Mouse (Mus musculus) ES-CJ7 (cell line): ENCODE data around the gene Kbtbd8.

Experiments
- DNase-seq: peaks from one replicate; pipeline ENCODE4 v3.0.0; 2011; ENCODE audit warnings: low read depth, low spot score

Gene Kbtbd8

DNA sequence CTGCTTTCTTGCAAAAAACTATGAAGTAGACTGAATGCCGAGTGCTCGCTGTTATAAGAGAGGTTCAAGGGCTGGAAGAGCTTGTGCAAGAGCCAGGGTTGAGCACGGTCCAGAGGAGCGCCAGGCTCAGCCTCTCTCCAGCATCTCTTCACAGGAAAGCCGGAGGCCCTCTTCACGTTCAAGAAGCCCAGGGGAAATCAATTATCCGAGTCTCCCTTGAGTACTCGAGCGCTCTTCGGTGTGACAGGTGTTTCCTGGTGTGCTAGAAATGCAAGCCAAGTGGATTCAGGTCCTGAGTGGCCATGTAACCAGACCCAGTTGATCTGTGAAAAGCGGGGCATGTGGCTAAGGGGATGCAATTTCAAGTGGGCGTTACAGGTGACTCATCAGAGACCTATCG lies at the start of gene Kbtbd8:
TSS of gene Kbtbd8 (plus strand) at position 295 of the 400 bp plus-strand sequence.
- DNase-seq: peak; percentile 7

DNA sequence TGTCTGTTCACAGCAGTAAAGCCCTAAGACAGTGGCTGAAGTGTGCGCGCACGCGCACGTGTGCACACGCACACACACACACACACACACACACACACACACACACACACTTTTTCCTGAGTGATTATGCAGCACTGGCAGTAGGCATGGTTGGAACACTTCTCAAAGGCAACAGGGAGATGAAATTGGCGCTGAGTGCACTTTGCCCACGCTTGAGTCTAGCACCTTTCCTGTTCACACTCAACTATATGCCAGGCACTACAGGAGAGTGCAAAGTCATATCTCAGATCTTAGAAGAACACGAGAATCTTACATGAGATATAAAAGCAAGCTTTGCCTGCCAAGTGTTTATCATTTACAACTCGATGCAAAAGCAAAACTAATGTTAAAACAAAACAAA lies 47.3 kb upstream of the Kbtbd8 start:
- no peak for DNase-seq

DNA sequence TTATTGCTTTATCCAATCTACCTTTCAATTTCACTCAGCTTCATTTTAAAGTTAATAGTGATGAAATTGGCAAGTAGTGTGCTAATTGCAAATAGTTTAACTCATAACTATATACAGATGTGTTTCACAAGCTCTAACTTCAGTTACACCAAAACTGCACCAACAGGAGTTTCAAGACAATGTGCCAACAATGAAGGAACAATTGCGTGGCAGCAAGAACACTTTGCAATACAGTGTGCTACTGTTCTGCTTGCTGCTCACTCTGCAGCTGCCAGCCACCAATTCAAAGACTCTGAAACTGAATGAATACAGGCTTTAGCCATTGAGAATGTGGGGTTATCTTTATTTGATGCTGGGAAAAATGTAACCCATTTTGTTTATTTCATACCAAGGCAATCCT lies 31.8 kb upstream of the Kbtbd8 start:
- DNase-seq: no peak

DNA sequence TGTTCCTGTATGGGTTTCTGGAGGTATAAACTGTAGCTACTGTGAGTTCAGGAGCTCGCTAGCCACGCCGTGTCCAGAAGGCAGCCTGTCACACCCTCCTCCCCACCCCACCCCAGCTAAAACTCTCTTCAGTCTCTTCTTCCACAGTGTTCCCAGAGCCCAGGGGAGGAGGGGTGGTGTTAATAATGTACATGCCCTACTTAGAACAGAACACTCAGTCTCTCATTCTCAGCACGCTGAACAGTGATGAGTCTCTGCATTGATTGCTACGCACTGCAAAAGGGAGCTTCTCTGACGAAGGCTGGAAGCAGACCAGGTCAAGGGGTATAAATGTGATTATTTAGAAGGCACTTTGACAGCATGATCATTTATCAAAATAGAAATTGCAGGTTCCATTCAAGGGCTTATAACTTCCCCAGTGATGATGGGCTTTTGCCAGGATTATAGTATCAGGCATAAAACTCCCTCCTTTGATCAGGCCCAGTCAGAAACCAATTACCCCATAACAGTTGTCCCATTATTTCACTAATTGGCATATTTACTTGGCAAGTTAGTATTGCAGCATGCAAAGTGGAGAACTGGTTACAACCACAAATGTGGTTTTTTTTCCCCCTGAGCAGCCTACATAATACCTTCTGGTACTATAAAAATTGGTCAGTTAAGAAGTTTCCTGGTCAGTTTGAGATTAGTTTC lies 29.7 kb upstream of the Kbtbd8 start:
- no peak for DNase-seq

DNA sequence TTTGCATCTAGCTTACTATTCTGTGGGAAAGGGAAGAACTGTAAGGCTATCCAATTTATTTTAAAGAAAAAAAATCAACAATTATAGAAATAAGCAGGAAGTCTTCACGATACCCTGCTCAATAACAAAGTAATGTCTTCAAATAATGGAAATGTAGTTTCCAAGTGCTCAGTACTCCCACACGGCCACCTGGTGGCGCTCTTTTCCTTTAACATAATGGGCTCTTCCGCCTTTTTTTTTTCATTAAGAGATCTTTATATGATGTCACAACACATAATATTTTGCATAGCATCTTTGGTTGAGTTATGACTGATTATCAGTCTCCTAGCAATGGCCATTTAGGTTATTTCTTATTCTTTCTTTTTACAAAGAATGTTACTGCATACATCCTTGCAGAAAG lies 29.0 kb upstream of the Kbtbd8 start:
- DNase-seq: peak; percentile 20

DNA sequence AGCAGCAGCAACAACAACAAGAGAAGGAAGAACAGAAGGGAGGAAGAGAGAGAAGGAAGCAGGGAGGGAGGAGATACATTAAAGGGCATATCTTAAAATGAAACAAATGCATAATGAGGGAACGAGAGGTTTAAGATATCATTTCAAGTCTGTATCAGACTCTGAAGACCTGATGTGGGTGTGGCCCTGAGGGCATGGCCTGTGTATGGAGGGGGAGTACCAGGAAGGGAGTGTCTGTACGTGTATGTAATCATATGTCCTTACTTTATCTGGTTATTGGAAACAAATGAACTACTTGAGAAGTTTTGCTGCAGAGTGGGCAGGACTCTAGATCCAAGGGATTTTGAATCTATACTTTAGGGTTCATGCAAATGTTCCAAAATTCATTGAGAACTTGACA lies 22.3 kb upstream of the Kbtbd8 start:
- DNase-seq: no peak

DNA sequence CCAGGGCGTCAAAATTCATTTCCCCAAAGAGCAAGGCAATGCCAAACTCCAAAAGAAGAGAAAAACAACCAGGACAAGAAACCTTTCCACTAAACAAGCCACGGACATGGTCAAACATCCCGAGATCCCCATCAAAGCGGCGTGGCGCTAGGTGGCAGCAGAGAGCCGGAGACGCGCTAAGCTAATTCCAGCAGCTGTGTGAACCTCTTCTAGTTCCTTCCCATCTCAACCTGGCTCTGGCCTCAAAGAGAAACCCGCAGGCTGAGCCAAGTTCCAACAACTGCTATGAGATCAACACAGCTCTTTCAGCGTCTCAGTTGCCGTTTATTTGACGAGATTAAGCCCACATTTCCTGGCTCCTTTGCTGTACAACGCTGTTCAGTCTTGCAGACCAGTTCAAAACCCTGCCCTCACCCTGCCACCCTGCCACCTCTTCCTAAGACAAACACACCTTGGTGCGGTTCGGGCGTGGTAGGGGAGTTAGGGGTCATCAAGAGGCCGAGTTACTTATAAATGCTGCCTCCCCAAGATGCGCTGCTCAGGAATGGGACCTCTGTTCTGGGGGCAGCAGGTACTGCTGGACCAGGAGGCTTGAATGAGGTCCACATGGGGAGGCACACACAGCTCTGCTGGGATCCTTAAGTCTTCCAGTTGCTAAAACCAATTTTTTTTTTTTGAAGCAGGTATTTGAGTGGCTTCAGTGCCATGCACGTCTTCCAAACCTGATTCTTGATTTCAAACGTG lies 18.5 kb upstream of the Kbtbd8 start:
- peak; percentile 91 for DNase-seq

DNA sequence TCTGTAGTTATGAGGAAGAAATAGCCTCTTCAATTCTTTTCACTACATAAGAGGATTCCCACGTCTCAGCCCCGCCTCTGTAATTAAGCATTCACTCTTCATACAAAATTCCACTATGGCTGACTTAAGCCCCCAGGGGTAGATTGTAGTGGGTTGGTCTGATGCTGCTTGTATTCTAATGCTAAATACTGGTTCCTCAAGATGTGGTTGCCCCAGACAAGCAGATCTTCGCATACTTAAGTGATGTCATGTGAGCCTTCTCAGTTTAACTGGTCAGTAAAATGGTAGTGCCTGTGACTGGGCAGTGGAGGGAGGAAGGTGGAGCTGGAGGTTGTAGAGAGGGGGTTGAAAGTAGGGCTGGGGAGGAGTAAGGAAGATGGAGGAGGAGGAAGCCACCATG lies 13.3 kb upstream of the Kbtbd8 start:
- DNase-seq: peak; percentile 85

DNA sequence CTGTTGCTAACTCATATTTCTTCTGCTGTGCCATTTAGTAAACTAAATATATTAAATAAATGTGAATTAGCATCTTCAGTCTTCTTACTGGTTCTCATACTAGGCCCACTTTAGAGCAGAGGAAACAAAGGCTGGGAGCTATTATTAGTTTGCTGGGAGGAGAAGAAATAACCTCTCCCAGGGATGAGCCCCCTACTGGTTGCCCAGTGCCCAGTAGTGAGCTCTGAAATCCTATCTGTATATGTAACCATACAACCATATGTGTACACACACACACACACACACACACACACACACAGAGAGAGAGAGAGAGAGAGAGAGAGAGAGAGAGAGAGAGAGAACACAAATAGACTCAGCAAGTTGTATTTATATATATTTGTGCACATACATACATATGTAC lies 8.6 kb upstream of the Kbtbd8 start:
- DNase-seq: peak; percentile 33

DNA sequence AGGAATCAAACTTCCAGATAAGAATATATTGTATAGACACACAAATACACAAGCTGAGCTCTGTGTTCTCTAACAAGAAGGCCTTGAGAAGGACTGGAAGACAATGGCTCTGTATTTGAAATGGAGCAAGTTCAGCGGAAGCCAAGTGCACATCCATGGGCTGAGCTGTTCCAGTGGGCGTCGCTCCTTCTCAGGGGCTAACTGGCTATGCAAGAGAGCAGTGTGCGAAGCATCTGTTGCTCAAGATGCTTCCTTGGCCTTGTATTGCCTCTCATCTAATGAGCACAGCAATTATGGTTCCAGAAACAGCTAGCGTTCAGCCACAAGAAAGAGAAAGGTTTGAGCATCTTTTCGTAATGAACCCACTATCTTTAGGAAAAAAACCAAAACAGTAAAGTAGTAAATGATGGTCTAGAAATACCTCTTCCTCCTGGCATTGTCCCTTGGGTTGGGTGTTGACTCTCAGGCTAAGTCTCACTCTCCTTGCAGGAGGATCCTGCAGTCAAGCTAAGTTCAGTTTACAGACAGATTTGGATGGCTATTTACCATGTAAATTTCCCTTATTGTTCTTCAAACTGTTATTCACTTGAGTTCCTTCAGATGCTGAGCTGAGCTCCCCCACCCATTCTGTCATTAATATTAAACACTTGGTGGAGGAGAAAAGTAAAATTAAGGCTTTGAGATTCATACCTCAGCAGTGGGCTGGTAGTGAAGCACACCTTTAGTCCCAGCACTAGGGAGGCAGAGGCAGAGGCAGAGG lies 7.2 kb upstream of the Kbtbd8 start:
- peak; percentile 88 for DNase-seq

DNA sequence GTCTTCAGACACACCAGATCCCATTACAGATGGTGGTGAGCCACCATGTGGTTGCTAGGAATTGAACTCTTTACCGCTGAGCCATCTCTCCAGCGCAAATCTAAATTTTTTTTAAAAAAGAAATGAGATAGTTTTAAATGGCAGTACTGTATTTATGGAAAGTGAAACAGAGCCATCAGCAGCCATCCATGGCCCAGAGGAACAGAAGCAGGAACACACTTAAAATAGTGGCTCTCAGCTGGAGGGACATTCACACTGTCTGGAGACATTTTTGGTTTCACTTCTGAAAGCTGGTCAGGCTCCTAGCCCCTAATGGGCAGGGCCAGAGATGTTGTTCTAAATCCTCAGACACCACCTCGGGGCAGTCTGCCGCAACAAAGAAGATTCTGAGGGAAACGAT lies 5.0 kb upstream of the Kbtbd8 start:
- DNase-seq: no peak

DNA sequence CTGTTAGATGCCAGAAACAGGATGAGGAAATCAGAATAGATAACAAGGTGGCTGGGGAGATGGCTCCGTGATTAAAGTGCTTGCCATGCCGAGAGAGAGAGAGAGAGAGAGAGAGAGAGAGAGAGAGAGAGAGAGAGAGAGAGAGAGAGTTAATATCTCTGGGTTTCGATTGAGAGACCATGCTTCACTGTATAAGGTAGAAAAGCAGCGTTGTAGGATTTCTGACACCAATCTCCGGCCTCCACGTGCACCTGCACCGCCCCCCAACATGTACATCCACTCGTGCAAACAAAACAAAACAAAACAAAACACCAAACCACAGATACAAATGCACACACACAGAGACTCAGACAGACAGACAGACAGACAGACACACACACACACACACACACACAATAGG lies 527 bp upstream of the Kbtbd8 start:
- DNase-seq: no peak

DNA sequence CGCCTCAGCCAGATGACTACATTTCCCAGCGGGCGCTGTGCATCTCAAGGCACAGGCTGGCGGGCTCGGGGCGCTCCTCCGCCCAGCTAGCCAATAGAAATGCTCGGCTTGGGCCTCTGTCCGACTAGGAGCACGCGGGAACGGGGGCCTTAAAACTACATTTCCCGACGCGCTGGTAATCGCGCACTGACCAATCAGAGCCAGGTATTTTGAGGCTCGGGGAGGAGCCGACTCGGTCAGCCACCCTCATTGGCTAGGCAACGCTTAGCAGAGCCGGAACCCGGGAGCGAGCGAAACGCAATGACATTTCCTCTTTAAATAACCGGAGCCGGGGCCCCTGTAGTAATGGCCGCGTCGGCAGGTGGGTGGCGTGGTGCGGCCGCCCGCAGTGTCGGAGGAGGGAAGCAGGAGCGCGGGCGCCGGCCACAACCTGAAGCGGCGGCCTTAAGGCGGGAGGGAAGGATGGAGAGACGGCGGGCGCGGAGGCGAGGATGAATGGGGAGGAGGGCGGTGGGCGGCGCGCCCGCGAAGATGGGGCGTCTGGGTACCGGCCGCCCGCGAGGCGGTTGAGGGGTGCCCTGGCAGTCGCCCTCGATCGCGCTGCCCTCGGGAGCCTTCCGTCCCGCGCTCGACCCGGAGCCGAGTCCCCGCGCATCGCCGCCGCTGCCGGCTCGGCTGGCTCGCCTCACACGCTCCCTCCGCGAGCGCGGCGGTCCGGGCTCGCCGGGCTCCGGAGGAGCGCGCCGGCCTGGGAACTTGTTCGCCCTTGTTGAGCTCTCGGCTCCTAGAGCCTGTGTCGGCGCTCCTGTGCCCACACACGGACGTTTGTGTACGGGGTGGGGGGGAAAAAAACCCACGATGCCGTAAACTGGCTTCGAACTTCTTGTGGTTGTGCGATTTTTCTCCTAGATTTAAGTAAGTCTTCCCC lies 838 bp downstream of the Kbtbd8 start:
- DNase-seq: peak; percentile 99

DNA sequence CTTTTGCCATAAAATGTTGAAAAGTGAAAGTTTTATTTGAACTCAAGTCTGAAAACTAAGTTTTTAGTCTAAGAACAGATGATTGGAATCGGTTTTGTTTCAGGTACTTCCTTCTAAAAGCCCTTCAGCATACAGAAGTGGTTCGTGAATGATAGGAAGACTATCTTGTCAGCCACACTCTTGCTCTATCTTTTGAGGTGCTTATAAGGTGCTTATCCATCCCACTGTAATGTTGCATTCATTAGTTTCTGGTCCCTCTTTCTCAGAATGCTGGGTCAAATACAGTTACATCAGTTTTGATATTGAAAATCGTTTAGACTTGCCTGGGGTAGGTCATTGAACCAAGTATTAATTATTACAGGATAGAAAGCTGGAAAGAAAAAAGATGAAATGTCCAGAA lies 2.3 kb downstream of the Kbtbd8 start:
- DNase-seq: no peak

DNA sequence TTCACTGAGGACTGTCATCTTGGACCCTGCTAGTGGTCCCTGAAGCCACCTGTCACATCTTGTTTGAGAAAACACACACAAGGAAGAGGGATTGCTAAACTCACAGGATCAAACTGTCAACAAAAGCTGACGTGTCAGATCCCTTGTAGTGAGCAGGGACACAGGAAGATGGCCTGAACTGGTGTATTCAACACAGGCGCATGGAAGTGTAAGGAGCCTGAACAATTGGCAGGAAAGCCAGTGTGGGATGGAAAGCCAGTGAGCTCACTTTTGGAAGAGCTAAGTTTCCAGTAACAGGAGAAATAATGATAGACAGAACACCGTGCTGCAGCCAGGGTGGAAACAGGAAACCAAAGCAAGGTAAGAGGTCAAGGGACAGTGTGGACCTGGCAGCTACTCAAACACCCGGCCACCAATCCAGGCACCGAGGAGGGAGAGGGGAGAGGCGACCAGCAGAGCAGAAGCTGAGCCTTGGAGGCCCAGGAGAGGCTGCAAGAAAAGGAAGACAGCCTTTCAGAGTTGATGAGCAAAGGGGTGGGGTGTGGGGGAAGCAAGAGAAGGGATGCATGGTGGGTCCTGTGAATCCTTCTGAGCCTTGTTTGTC lies 33.0 kb downstream of the Kbtbd8 start:
- DNase-seq: no peak

DNA sequence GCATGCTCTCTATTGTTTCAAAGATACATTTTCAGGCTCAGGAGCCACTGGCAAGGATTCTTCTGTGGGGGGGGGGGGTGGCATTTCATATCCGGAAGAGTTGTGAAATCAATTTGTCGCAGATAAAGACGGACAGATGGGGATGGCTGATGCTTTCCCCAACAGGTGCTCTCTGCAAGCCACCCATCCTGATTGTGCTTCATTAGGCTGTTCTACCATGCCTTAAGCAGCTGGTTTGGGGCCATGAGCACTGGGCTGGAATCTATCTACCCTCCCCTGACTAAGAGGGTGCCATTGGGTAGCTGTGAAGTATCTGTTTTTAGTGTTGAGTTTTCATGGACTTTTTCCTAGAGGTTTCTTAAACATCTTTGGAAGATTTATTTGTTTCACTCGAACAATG lies 33.8 kb downstream of the Kbtbd8 start:
- DNase-seq: no peak

DNA sequence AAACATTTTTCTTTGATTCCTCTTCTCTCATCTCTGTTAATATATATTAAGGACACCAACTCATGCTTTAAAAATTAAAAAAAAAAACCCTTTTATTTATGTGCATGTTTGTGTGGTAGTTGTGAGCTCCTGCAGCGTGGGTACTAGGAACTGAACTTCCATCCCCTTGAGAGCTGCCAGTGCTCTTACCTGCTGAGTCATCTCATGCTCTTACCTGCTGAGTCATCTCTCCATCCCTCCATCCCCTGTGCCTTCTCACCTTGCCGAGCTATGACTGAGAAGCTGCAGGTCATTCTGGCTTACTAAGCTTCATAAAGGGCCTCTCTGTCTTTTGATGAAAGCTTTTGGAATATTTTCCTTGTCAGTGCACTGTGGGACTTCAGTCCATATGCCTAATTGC lies 34.5 kb downstream of the Kbtbd8 start:
- peak; percentile 11 for DNase-seq

DNA sequence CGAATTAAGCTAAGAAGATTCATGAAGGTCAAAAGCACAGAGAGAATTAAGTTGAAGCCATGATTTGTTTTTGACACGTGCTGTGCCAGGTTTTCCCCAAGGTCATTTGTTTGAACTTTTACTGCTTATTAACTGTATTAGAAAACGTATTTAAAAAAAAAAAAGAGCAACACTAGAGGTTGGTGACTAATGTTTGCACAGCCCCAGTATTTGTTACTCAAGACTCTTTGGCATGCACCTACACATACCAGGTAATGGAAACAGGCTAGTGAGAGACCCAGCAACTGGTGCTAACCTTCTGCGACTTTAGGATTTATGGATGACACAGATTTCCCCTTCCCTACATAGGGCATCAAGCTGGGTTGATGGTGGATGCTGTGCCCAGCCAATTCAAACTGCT lies 46.9 kb downstream of the Kbtbd8 start:
- DNase-seq: no peak

DNA sequence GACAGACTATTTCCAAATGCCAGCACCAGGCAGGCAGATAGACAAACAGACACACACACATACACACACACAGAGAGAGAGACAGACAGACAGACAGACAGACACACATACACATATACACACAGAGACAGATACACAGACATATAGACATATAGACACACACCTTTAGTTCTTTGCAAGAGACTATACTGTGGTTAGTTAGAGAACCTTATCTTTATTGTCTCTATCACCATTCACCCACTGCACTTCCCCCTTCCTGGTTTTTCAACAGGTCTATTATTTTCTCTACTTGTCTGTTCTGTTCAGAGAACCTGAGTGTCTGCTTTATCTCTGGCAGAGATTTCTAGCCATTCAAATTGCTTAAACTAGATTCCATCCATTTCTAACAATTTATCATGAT lies 48.6 kb downstream of the Kbtbd8 start:
- no peak for DNase-seq

DNA sequence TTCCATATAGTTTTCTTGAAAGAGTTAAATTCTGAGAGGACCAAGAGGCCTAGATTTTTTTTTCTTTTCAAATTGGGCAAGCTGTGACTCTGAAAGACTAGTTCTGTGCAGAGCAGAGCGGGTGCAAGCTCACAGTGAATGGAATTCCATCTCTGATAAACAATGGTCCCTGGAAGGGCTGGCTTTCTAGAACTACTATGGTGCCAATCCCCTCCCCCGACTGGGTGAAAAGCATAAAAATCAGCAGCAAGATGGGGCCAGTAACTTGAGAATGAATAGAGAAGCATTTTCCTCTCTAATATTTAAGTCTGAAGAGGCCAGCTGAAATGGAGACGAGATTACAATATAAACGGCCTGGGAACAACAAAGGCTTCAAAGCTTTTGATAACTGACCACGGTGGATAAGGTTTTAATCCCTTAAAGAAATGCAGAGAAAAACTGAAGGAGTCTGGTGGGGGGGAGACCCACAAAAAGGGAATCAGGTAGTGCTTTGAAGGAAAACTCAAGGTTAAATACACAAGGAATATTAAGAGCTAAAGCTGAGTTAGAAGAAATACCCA lies 50.7 kb downstream of the Kbtbd8 start:
- no peak for DNase-seq

DNA sequence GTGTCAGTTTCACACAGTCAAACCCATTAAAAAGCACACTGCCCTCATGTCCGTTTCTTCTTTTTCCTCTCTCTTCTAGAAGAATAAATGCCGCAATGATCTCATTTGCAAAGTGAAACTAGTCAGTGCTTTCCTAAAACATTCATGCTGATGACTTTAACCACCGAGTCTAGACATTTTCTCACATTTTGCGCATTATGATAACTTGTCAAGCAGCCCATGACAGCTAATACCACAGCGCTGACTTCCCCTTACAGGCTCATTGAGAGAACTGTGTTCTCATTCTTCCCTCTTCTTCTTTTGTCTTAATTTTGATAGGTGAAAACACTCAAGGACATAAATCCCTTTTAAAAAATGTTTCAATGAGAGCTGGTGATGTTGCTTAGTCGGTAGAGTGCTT lies 52.4 kb downstream of the Kbtbd8 start:
- DNase-seq: no peak
